ENCODE assay signal across 35 mouse cellular contexts in genomic region chr6:76628379-76628778, GRCm38 (mm10).
"Had no signal": no experiment of that assay in that cellular context is flagged by ENCODE, and none has a peak within 500 bp of the region (broad histone marks: within the 10 kb centered on the region; RNA-seq: fewer than 3 reads in every experiment).

No protein-coding gene starts in this region.

- H3K36me3 ChIP-seq: heart, embryonic 12.5 days; heart, embryonic 13.5 days; heart, embryonic 15.5 days; hindbrain, embryonic 10.5 days; hindbrain, embryonic 12.5 days; hindbrain, embryonic 13.5 days; hindbrain, embryonic 15.5 days; intestine, embryonic 15.5 days; kidney, embryonic 15.5 days had no signal

- H3K4me2 ChIP-seq: heart, embryonic 11.5 days; heart, embryonic 12.5 days; heart, embryonic 13.5 days; heart, embryonic 15.5 days; hindbrain, embryonic 12.5 days; hindbrain, embryonic 13.5 days; hindbrain, embryonic 14.5 days; hindbrain, embryonic 15.5 days; intestine, embryonic 15.5 days; kidney, embryonic 15.5 days had no signal

- H3K27me3 ChIP-seq: heart, embryonic 12.5 days; heart, embryonic 13.5 days; heart, embryonic 15.5 days; hindbrain, embryonic 12.5 days; hindbrain, embryonic 13.5 days; hindbrain, embryonic 15.5 days; intestine, embryonic 15.5 days; kidney, embryonic 15.5 days had no signal

- H3K9ac ChIP-seq: heart, embryonic 12.5 days; heart, embryonic 13.5 days; heart, embryonic 15.5 days; hindbrain, embryonic 12.5 days; hindbrain, embryonic 13.5 days; hindbrain, embryonic 14.5 days; hindbrain, embryonic 15.5 days; intestine, embryonic 15.5 days; kidney, embryonic 15.5 days had no signal

- H3K4me1 ChIP-seq: heart, embryonic 12.5 days; heart, embryonic 13.5 days; heart, embryonic 15.5 days; hindbrain, embryonic 10.5 days; hindbrain, embryonic 12.5 days; hindbrain, embryonic 13.5 days; hindbrain, embryonic 15.5 days; intestine, embryonic 15.5 days; kidney, embryonic 15.5 days had no signal

- H3K9me3 ChIP-seq: heart, embryonic 13.5 days; heart, embryonic 15.5 days; hindbrain, embryonic 10.5 days; hindbrain, embryonic 12.5 days; hindbrain, embryonic 13.5 days; hindbrain, embryonic 15.5 days; intestine, embryonic 15.5 days; kidney, embryonic 15.5 days had no signal

- H3K27ac ChIP-seq: heart, embryonic 13.5 days; heart, embryonic 15.5 days; hindbrain, embryonic 10.5 days; hindbrain, embryonic 12.5 days; hindbrain, embryonic 13.5 days; hindbrain, embryonic 14.5 days; hindbrain, embryonic 15.5 days; hindbrain, postnatal 0 days; intestine, embryonic 15.5 days; kidney, embryonic 15.5 days; kidney, postnatal 0 days; layer of hippocampus, adult 2 months; left cerebral cortex, adult 2 months had no signal

- ATAC-seq: hindbrain, embryonic 16.5 days; hindbrain, postnatal 0 days; inflammation-experienced regulatory T-cells, adult 6 months; intestine, embryonic 15.5 days; intestine, embryonic 16.5 days; intestine, postnatal 0 days had no signal

- DNase-seq: heart, postnatal 10 days; heart, postnatal 14 days; heart, postnatal 36 days; heart, postnatal 4 days; kidney, adult 11 months; kidney, adult 18-20 months; kidney, adult 2 months; kidney, adult 8-10 months; kidney, adult 9 months; kidney, postnatal 10 days; kidney, postnatal 14 days; kidney, postnatal 25 days; kidney, postnatal 36 days; kidney, postnatal 4 days; layer of hippocampus, adult 9-11 months; layer of hippocampus, postnatal 36 days had no signal

- H3K4me3 ChIP-seq: heart, embryonic 12.5 days; heart, embryonic 13.5 days; heart, embryonic 15.5 days; hindbrain, embryonic 10.5 days; hindbrain, embryonic 12.5 days; hindbrain, embryonic 13.5 days; hindbrain, embryonic 15.5 days; intestine, embryonic 15.5 days; kidney, embryonic 15.5 days; layer of hippocampus, adult 2 months; left cerebral cortex, adult 2 months had no signal
